Mouse (Mus musculus): Measurements from ENCODE around the gene Htra3.

- no peak for TF ChIP-seq POLR2A (IDR thresholded peaks at IDR 0.05; ENCODE audit: borderline replicate concordance, insufficient read depth, low read length)
- no peak for TF ChIP-seq CTCF (IDR thresholded peaks at IDR 0.05; ENCODE audit: borderline replicate concordance, insufficient read depth, low read depth, low read length)
Measured at GRCm38 (mm10) chr5:35703814-35704213, 24.2 kb upstream of the Htra3 start.
